ENCODE assay signal across 8 mouse cellular contexts in the genomic region with DNA sequence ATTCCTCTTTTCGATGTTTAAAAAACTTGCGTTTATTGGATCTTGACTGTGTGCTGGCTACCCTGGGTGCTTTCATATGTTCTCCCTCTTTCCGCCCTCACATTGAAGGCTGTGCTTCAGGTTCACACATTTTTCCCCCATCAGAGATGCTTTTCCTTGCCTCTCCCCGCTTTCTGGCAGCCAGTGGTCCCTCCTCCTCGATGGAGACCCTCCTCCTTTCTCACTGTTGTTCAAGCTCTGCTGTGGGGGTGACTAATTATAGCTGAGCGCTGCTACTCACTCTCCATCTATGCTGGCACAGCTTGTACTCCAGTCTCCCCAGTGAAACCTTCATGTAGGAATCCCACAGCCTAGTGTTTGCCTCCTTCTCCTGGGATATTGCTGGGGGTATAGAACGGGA. TPM values are rescaled to one million over a fixed set of nuclear protein-coding genes. Genes with fewer than 3 reads are reported as not detected.
DNase-seq lines count a peak whose midpoint lies in the region; ATAC-seq lines count a peak whose summit lies in the region.

No protein-coding gene starts in this region.

- peak overlapping the region; percentile 80 for H3K27ac ChIP-seq in forebrain, embryonic 15.5 days (replicated peaks)
- H3K27ac ChIP-seq in midbrain, embryonic 13.5 days: no peak overlapping the region

- peak overlapping the region; percentile 88 for H3K9ac ChIP-seq in forebrain, embryonic 15.5 days (replicated peaks)
- peak overlapping the region; percentile 75 for H3K9ac ChIP-seq in midbrain, embryonic 13.5 days (replicated peaks)

- H3K27me3 ChIP-seq in forebrain, embryonic 15.5 days: no peaks in the 10 kb centered on the region
- H3K27me3 ChIP-seq in midbrain, embryonic 13.5 days: peaks cover 19% of the 10 kb centered on the region

- DNase-seq in cerebellum, adult 11-12 months: peak; percentile 41
- DNase-seq in cerebellum, adult 9-10 months: no peak
- peak; percentile 42 to 55 for DNase-seq in left cerebral cortex, postnatal 25 days (ENCODE audit: low spot score in 2 of 2)
- no peak for DNase-seq in left cerebral cortex, postnatal 10 days (ENCODE audit: extremely low spot score in 1 of 2, low spot score in 2 of 2)
- no peak for DNase-seq in thymus, postnatal 36 days

- peak overlapping the region; percentile 91 for H3K4me3 ChIP-seq in forebrain, embryonic 15.5 days
- H3K4me3 ChIP-seq in midbrain, embryonic 13.5 days (replicated peaks): peak overlapping the region; percentile 56

- H3K4me2 ChIP-seq in forebrain, embryonic 15.5 days (replicated peaks): peak overlapping the region; percentile 99
- peak overlapping the region; percentile 95 for H3K4me2 ChIP-seq in midbrain, embryonic 13.5 days (replicated peaks)

- WGBS in forebrain, embryonic 15.5 days: 28% methylated on average over 7 of the region's 7 CpGs
- 41% methylated on average over 7 of the region's 7 CpGs for WGBS in midbrain, embryonic 13.5 days

- peaks cover 34% of the 10 kb centered on the region for H3K4me1 ChIP-seq in forebrain, embryonic 15.5 days
- peaks cover 37% of the 10 kb centered on the region for H3K4me1 ChIP-seq in midbrain, embryonic 13.5 days (replicated peaks)

- no peaks in the 10 kb centered on the region for H3K36me3 ChIP-seq in forebrain, embryonic 15.5 days
- H3K36me3 ChIP-seq in midbrain, embryonic 13.5 days: peaks cover 3% of the 10 kb centered on the region; the same call in 1 of the 2 replicates

- ATAC-seq in forebrain, embryonic 15.5 days (replicated peaks): no peak
- ATAC-seq in midbrain, embryonic 13.5 days: no peak
- ATAC-seq in megakaryocyte progenitor cell, adult 5-6 weeks (replicated peaks; ENCODE audit: poor library complexity): no peak

- no peaks in the 10 kb centered on the region for H3K9me3 ChIP-seq in forebrain, embryonic 15.5 days
- H3K9me3 ChIP-seq in midbrain, embryonic 13.5 days: no peaks in the 10 kb centered on the region

- intact Hi-C loops in left cerebral cortex, postnatal 25 days (cut with DNase I): loop anchor here (10.0 kb wide), 1 partner anchor 125 kb away; the partner anchor contains the start of gene Tppp3
- intact Hi-C loops in left cerebral cortex, postnatal 10 days (cut with DNase I): no loop called here

RNA-seq across cellular contexts. Expression of gene Slc9a5, which starts 1.5 kb away (rescaled TPM):
- total RNA-seq in left cerebral cortex, postnatal 25 days (2021): 10 to 100 TPM; 39.1 to 42.6 TPM
- total RNA-seq in left cerebral cortex, postnatal 10 days (2021): 10 to 100 TPM; 25.7 to 27.7 TPM
- polyA plus RNA-seq in forebrain, embryonic 15.5 days (2015; fragmentation: Nextera tagmentation; extraction: Ambion mirVana): 6.9 and 7.9 TPM in 2 replicates
- polyA plus RNA-seq in midbrain, embryonic 13.5 days (2015; fragmentation: Nextera tagmentation; extraction: Ambion mirVana): 5.4 and 5.6 TPM in 2 replicates
- total RNA-seq in megakaryocyte progenitor cell, adult 5-6 weeks (2015): 0.54 and 0.79 TPM in 2 replicates
- total RNA-seq in megakaryocyte progenitor cell, adult 5-6 weeks (2017): under 0.01 and 0.61 TPM in 2 replicates

RNA-seq across cellular contexts. Expression of gene Fhod1, which starts 2.4 kb away (rescaled TPM):
- 1 to 10 TPM; 2.5 to 3.2 TPM for total RNA-seq in left cerebral cortex, postnatal 25 days (2021)
- 1 to 10 TPM; 2.6 to 2.7 TPM for total RNA-seq in left cerebral cortex, postnatal 10 days (2021)
- 0.34 and 0.48 TPM in 2 replicates for polyA plus RNA-seq in forebrain, embryonic 15.5 days (2015; fragmentation: Nextera tagmentation; extraction: Ambion mirVana)
- 0.53 and 0.57 TPM in 2 replicates for polyA plus RNA-seq in midbrain, embryonic 13.5 days (2015; fragmentation: Nextera tagmentation; extraction: Ambion mirVana)
- 5.0 and 6.2 TPM in 2 replicates for total RNA-seq in megakaryocyte progenitor cell, adult 5-6 weeks (2015)
- total RNA-seq in megakaryocyte progenitor cell, adult 5-6 weeks (2017): 2.3 and 2.9 TPM in 2 replicates

RNA-seq across cellular contexts. Expression of gene Plekhg4, which starts 22.9 kb away (rescaled TPM):
- 1 to 10 TPM; 3.1 to 4.6 TPM for total RNA-seq in left cerebral cortex, postnatal 25 days (2021)
- 1 to 10 TPM; 2.2 to 3.7 TPM for total RNA-seq in left cerebral cortex, postnatal 10 days (2021)
- 1.1 and 1.7 TPM in 2 replicates for polyA plus RNA-seq in forebrain, embryonic 15.5 days (2015; fragmentation: Nextera tagmentation; extraction: Ambion mirVana)
- 0.93 and 1.5 TPM in 2 replicates for polyA plus RNA-seq in midbrain, embryonic 13.5 days (2015; fragmentation: Nextera tagmentation; extraction: Ambion mirVana)
- total RNA-seq in megakaryocyte progenitor cell, adult 5-6 weeks (2015): not detected in 2 replicates
- not detected in 2 replicates for total RNA-seq in megakaryocyte progenitor cell, adult 5-6 weeks (2017)

RNA-seq across cellular contexts. Expression of gene Tmem208, which starts 24.0 kb away (rescaled TPM):
- total RNA-seq in left cerebral cortex, postnatal 25 days (2021): 10 to 100 TPM; 39.8 to 41.7 TPM
- total RNA-seq in left cerebral cortex, postnatal 10 days (2021): 10 to 100 TPM; 47.4 to 47.9 TPM
- polyA plus RNA-seq in forebrain, embryonic 15.5 days (2015; fragmentation: Nextera tagmentation; extraction: Ambion mirVana): 116 and 120 TPM in 2 replicates
- 121 TPM in 2 replicates for polyA plus RNA-seq in midbrain, embryonic 13.5 days (2015; fragmentation: Nextera tagmentation; extraction: Ambion mirVana)
- 70.7 and 84.0 TPM in 2 replicates for total RNA-seq in megakaryocyte progenitor cell, adult 5-6 weeks (2015)
- 41.0 and 50.3 TPM in 2 replicates for total RNA-seq in megakaryocyte progenitor cell, adult 5-6 weeks (2017)

RNA-seq across cellular contexts. Expression of gene Lrrc29, which starts 24.1 kb away (rescaled TPM):
- total RNA-seq in left cerebral cortex, postnatal 25 days (2021): 1 to 10 TPM; 5.1 to 5.2 TPM
- 1 to 10 TPM; 5.4 to 5.6 TPM for total RNA-seq in left cerebral cortex, postnatal 10 days (2021)
- polyA plus RNA-seq in forebrain, embryonic 15.5 days (2015; fragmentation: Nextera tagmentation; extraction: Ambion mirVana): 0.59 and 0.83 TPM in 2 replicates
- polyA plus RNA-seq in midbrain, embryonic 13.5 days (2015; fragmentation: Nextera tagmentation; extraction: Ambion mirVana): 0.98 and 1.1 TPM in 2 replicates
- 1.2 and 2.0 TPM in 2 replicates for total RNA-seq in megakaryocyte progenitor cell, adult 5-6 weeks (2015)
- total RNA-seq in megakaryocyte progenitor cell, adult 5-6 weeks (2017): 1.3 and 2.9 TPM in 2 replicates

Comparison
In these comparisons a context has a peak if more than half of its experiments do, and no peak if none do; other contexts are left out.
1. DNase-seq: peak in cerebellum, adult 11-12 months (single experiment) and left cerebral cortex, postnatal 25 days (2 of 2); none in cerebellum, adult 9-10 months (single experiment), left cerebral cortex, postnatal 10 days (0 of 2) and thymus, postnatal 36 days (0 of 2).
2. RNA of gene Slc9a5, which starts 1.5 kb away (total RNA-seq): 39.1 to 42.6 TPM in left cerebral cortex, postnatal 25 days and 25.7 to 27.7 TPM in left cerebral cortex, postnatal 10 days; under 0.01 to 0.79 TPM in megakaryocyte progenitor cell, adult 5-6 weeks; every median in the first group is over 10 times any median in the second.